Mouse (Mus musculus): ENCODE results near the gene Pink1.

GRCm38 (mm10) chr4:138303011-138303410 lies 23.1 kb downstream of the Pink1 start:
- TF ChIP-seq CTCF (IDR thresholded peaks at IDR 0.05; ENCODE audit: borderline replicate concordance, control insufficient read depth, extremely low read depth, insufficient read depth, low read length, poor library complexity) (no peak), POLR2A (IDR thresholded peaks at IDR 0.05; ENCODE audit: control insufficient read depth, extremely low read depth, insufficient read depth, low read length, poor library complexity) (no peak)
